Mouse (Mus musculus) MEL (cell line): ENCODE measurements around the gene Rbm45. TPM values are rescaled to one million over a fixed set of nuclear protein-coding genes. Genes with fewer than 3 reads are reported as not detected.

Source experiments
- DNase-seq: peaks from one replicate; pipeline ENCODE4 v3.0.0; 2011; ENCODE audit warnings: low read depth, low spot score
- H3K27ac ChIP-seq: 2 replicates; pipeline ENCODE4 v1.5.1; 2012; ENCODE audit warnings: low read depth, mild to moderate bottlenecking, control low read depth, low read length, moderate library complexity; ENCODE audit not compliant: control insufficient read depth
- H3K27me3 ChIP-seq, 2 experiments: fragments of 150-350 bp in 1 of 2; sonication (generic) in 1 of 2; 2 replicates each; pipeline ENCODE4 v1.6.1; 2012; ENCODE audit warnings: low read length in 2 of 2, mild to moderate bottlenecking in 2 of 2, improper control_type of control experiment in 1 of 2, moderate library complexity in 1 of 2; ENCODE audit not compliant: insufficient read depth in 2 of 2, control insufficient read depth in 1 of 2
- H3K36me3 ChIP-seq, 2 experiments: 2 replicates each; pipeline ENCODE4 v1.6.1; 2012 to 2014; ENCODE audit warnings: low read length in 2 of 2, improper control_type of control experiment in 1 of 2, inconsistent platforms in 1 of 2, mild to moderate bottlenecking in 1 of 2; ENCODE audit not compliant: insufficient read depth in 2 of 2, control insufficient read depth in 1 of 2
- H3K4me1 ChIP-seq, 2 experiments: fragments of 150-350 bp in 1 of 2; sonication (generic) in 1 of 2; 2 replicates each; pipeline ENCODE4 v1.6.1; 2012; ENCODE audit warnings: low read length in 2 of 2, improper control_type of control experiment in 1 of 2, mild to moderate bottlenecking in 1 of 2; ENCODE audit not compliant: insufficient read depth in 2 of 2, control insufficient read depth in 1 of 2
- H3K4me3 ChIP-seq, 2 experiments: fragments of 150-350 bp in 1 of 2; sonication (generic) in 1 of 2; 2 replicates each; pipeline ENCODE4 v1.5.1; 2012; ENCODE audit warnings: low read depth in 2 of 2, low read length in 2 of 2, mild to moderate bottlenecking in 2 of 2, moderate library complexity in 2 of 2, control low read depth in 1 of 2, improper control_type of control experiment in 1 of 2; ENCODE audit not compliant: control insufficient read depth in 1 of 2, insufficient read depth in 1 of 2
- H3K79me2 ChIP-seq: 2 replicates; pipeline ENCODE4 v1.6.1; 2012; ENCODE audit warnings: mild to moderate bottlenecking, low read length, moderate library complexity; ENCODE audit not compliant: control insufficient read depth, poor library complexity, insufficient read depth
- H3K9ac ChIP-seq: 2 replicates; pipeline ENCODE4 v1.6.1; 2012; ENCODE audit warnings: low read depth, mild to moderate bottlenecking, control low read depth, low read length, moderate library complexity; ENCODE audit not compliant: control insufficient read depth, poor library complexity, severe bottlenecking
- H3K9me3 ChIP-seq: fragments of 150-350 bp; sonication (generic); replicated peaks from 2 replicates; pipeline ENCODE4 v1.6.1; 2012; ENCODE audit warnings: mild to moderate bottlenecking, low read length, improper control_type of control experiment, moderate library complexity; ENCODE audit not compliant: insufficient read depth
- BHLHE40 ChIP-seq: IDR thresholded peaks from 2 replicates; pipeline ENCODE4 v1.6.1; 2012; ENCODE audit warnings: low read depth, mild to moderate bottlenecking, inconsistent platforms, low read length, improper control_type of control experiment, borderline replicate concordance
- CHD1 ChIP-seq: IDR thresholded peaks from 2 replicates; pipeline ENCODE4 v1.6.1; 2012; ENCODE audit warnings: low read depth, mild to moderate bottlenecking, inconsistent platforms, low read length, improper control_type of control experiment
- E2F4 ChIP-seq: IDR thresholded peaks from 2 replicates; pipeline ENCODE4 v1.6.1; 2011; ENCODE audit warnings: low read depth, low read length, improper control_type of control experiment, borderline replicate concordance
- GABPA ChIP-seq: IDR thresholded peaks from 2 replicates; pipeline ENCODE4 v1.6.1; 2012; ENCODE audit warnings: low read depth, mild to moderate bottlenecking, inconsistent platforms, low read length, improper control_type of control experiment, moderate library complexity
- GATA1 ChIP-seq: IDR thresholded peaks from 2 replicates; pipeline ENCODE4 v1.6.1; 2011; ENCODE audit warnings: low read depth, low read length, improper control_type of control experiment
- JUND ChIP-seq: IDR thresholded peaks from 2 replicates; pipeline ENCODE4 v1.6.1; 2011; ENCODE audit warnings: low read depth, mild to moderate bottlenecking, improper control_type of control experiment, low read length
- KAT2A ChIP-seq: conservative IDR thresholded peaks from 2 replicates; pipeline ENCODE4 v1.6.1; 2012; ENCODE audit warnings: low read depth, low read length, improper control_type of control experiment, inconsistent platforms
- MAFK ChIP-seq: IDR thresholded peaks from 2 replicates; pipeline ENCODE4 v1.6.1; 2011; ENCODE audit warnings: low read depth, mild to moderate bottlenecking, low read length, improper control_type of control experiment, borderline replicate concordance
- MAX ChIP-seq: IDR thresholded peaks from 2 replicates; pipeline ENCODE4 v1.6.1; 2011; ENCODE audit warnings: low read length, improper control_type of control experiment
- MAZ ChIP-seq: IDR thresholded peaks from 2 replicates; pipeline ENCODE4 v1.6.1; 2012; ENCODE audit warnings: low read depth, mild to moderate bottlenecking, inconsistent platforms, low read length, improper control_type of control experiment
- MXI1 ChIP-seq: IDR thresholded peaks from 2 replicates; pipeline ENCODE4 v1.6.1; 2011; ENCODE audit warnings: mild to moderate bottlenecking, low read depth, low read length, improper control_type of control experiment
- MYB ChIP-seq: IDR thresholded peaks from 2 replicates; pipeline ENCODE4 v1.6.1; 2011; ENCODE audit warnings: mild to moderate bottlenecking, low read depth, low read length, improper control_type of control experiment
- MYC ChIP-seq: IDR thresholded peaks from 2 replicates; pipeline ENCODE4 v1.6.1; 2011; ENCODE audit warnings: low read depth, mild to moderate bottlenecking, low read length, improper control_type of control experiment, moderate library complexity
- NRF1 ChIP-seq: IDR thresholded peaks from 2 replicates; pipeline ENCODE4 v1.6.1; 2014; ENCODE audit warnings: low read depth, mild to moderate bottlenecking, inconsistent platforms, low read length, improper control_type of control experiment, moderate library complexity; ENCODE audit not compliant: poor library complexity, insufficient read depth, severe bottlenecking
- POLR2A ChIP-seq, 2 experiments: IDR thresholded peaks; 2 replicates each; pipeline ENCODE4 v1.6.1; 2011 to 2012; ENCODE audit warnings: low read length in 2 of 2, mild to moderate bottlenecking in 2 of 2, control low read depth in 1 of 2, improper control_type of control experiment in 1 of 2, low read depth in 1 of 2, moderate library complexity in 1 of 2; ENCODE audit not compliant: control insufficient read depth in 1 of 2, insufficient read depth in 1 of 2, poor library complexity in 1 of 2
- POLR2AphosphoS2 ChIP-seq: IDR thresholded peaks from 2 replicates; pipeline ENCODE4 v1.6.1; 2011; ENCODE audit warnings: low read length, improper control_type of control experiment
- POLR2AphosphoS5 ChIP-seq: IDR thresholded peaks from 2 replicates; pipeline ENCODE4 v1.6.1; 2012; ENCODE audit warnings: low read depth, borderline replicate concordance, mild to moderate bottlenecking, inconsistent platforms, low read length, moderate library complexity, mixed read lengths
- RAD21 ChIP-seq: IDR thresholded peaks from 2 replicates; pipeline ENCODE4 v1.6.1; 2011; ENCODE audit warnings: mild to moderate bottlenecking, low read depth, low read length, improper control_type of control experiment
- TAL1 ChIP-seq: IDR thresholded peaks from 2 replicates; pipeline ENCODE4 v1.6.1; 2012; ENCODE audit warnings: mild to moderate bottlenecking, inconsistent platforms, low read length, moderate library complexity, mixed read lengths
- TBP ChIP-seq: IDR thresholded peaks from 2 replicates; pipeline ENCODE4 v1.8.0; 2011; ENCODE audit warnings: low read depth, low read length, improper control_type of control experiment
- UBTF ChIP-seq: IDR thresholded peaks from 2 replicates; pipeline ENCODE4 v1.6.1; 2012; ENCODE audit warnings: low read depth, mild to moderate bottlenecking, inconsistent platforms, low read length, improper control_type of control experiment, moderate library complexity, borderline replicate concordance; ENCODE audit not compliant: insufficient read depth
- USF1 ChIP-seq: IDR thresholded peaks from 2 replicates; pipeline ENCODE4 v1.6.1; 2014; ENCODE audit warnings: low read depth, mild to moderate bottlenecking, inconsistent platforms, low read length, improper control_type of control experiment, moderate library complexity
- ZKSCAN1 ChIP-seq: IDR thresholded peaks from 2 replicates; pipeline ENCODE4 v1.6.1; 2012; ENCODE audit warnings: low read depth, mild to moderate bottlenecking, inconsistent platforms, low read length, improper control_type of control experiment, moderate library complexity
- ZMIZ1 ChIP-seq: IDR thresholded peaks from 2 replicates; pipeline ENCODE4 v1.6.1; 2012; ENCODE audit warnings: low read depth, mild to moderate bottlenecking, inconsistent platforms, low read length, improper control_type of control experiment, moderate library complexity
- polyA plus RNA-seq, 2 experiments: library from polyadenylated mRNA; stranded (reverse) in 1 of 2; unstranded in 1 of 2; fragments of >175 nt in 1 of 2; fragments of >200 nt in 1 of 2; gene quantifications; 2 replicates each; pipeline versions ENCODE4 v1.2.1 to v1.2.4; 2012; ENCODE audit warnings: low replicate concordance in 2 of 2, low read depth in 1 of 2; ENCODE audit not compliant: insufficient read length in 2 of 2, insufficient read depth in 1 of 2, missing spikeins in 1 of 2
- total RNA-seq: library from RNA; depleted of rRNA; stranded (reverse); fragments of 300-350 nt; gene quantifications from 2 replicates; pipeline ENCODE4 v1.2.3, GENCODE M21; 2012

Rbm45 gene
- total and polyA plus RNA-seq, 3 experiments: 38.8 to 39.4 TPM; not detected in 1

- TF ChIP-seq E2F4 (no peak), UBTF (no peak), MXI1 (peak; percentile 91), CHD1 (peak; percentile 74; the same call in 1 of the 2 replicates), ZKSCAN1 (no peak), MAZ (peak; percentile 63; the same call in 1 of the 2 replicates), JUND (peak; percentile 96), MYB (peak; percentile 78), BHLHE40 (peak; percentile 100), USF1 (peak; percentile 92), ZMIZ1 (no peak), NRF1 (no peak), POLR2A (IDR thresholded peaks at IDR 0.05; ENCODE audit: control insufficient read depth in 1 of 2, insufficient read depth in 1 of 2, low read depth in 1 of 2, low read length in 2 of 2, poor library complexity in 1 of 2) (0 out of 4 replicates have a peak, but pooled peaks of 1 of the 2 experiments have one; percentile 17), RAD21 (no peak), MAX (peak; percentile 92), TBP (no peak), POLR2AphosphoS2 (peak; percentile 42; the same call in 1 of the 2 replicates), GATA1 (peak; percentile 93), GABPA (no peak), POLR2AphosphoS5 (no peak), MAFK (peak; percentile 56; the same call in 1 of the 2 replicates)
Measured at GRCm38 (mm10) chr2:76372244-76372643, 2.5 kb downstream of the Rbm45 start (continued).

- H3K27ac ChIP-seq: no peak overlapping the region
- H3K4me1 ChIP-seq: peaks cover 3 to 6% of the 10 kb centered on the region in 2 experiments
- no peak overlapping the region for H3K9ac ChIP-seq
- H3K36me3 ChIP-seq: peaks cover 9 to 17% of the 10 kb centered on the region in 2 experiments
- no peaks in the 10 kb centered on the region for H3K9me3 ChIP-seq
- no peaks in the 10 kb centered on the region for H3K27me3 ChIP-seq
- H3K79me2 ChIP-seq: peaks cover 12% of the 10 kb centered on the region
- no peak for DNase-seq
- no peak overlapping the region for H3K4me3 ChIP-seq
- TF ChIP-seq POLR2AphosphoS2 (no peak), BHLHE40 (no peak), MXI1 (no peak), TBP (no peak), MYC (no peak), TAL1 (no peak), KAT2A (no peak)
Measured at GRCm38 (mm10) chr2:76374544-76375206, 4.9 kb downstream of the Rbm45 start.
